Mouse (Mus musculus) megakaryocyte, embryonic 14.5 days (primary cell): ENCODE data around the gene A630001G21Rik.

Source experiments
- FLI1 ChIP-seq: IDR thresholded peaks from 2 replicates; pipeline ENCODE4 v1.6.1; 2012; ENCODE audit warnings: low read length, inconsistent platforms, mixed read lengths
- GATA1 ChIP-seq: IDR thresholded peaks from 3 replicates; pipeline ENCODE4 v1.6.1; 2012; ENCODE audit warnings: mixed read lengths, low read length, inconsistent platforms, borderline replicate concordance

DNA sequence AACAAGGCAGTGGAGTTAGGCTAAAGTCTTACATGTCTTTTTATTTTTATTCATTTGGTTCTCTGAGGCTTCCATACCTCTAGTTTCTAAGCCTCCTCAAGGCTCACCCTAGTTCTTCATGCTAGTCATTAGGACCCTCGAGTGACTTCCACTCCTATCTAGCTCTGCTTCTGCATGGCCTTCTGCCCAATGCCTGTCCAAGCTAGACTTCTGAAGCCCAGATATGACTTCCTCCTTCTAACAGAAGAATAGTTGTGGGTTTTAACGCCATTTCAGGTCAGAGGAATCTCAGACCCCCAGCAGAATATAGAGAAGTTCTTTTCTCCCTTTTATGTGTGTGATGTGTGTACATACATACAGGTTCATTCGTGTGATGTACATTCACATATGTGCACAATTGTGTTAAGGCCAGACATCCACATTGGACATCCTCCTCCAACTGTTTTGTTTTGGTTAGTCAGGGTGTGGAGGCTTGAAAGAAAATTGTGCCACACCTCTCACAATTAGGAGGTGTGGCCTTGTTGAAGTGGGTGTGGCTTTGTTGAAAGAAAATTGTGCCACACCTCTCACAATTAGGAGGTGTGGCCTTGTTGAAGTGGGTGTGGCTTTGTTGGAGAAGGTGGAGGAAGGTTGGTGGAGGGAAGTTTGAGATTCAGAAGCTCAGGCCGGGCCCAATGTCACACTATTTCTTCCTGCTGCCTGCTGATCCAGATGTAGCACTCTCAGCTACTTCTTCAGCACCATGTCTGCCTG is 1.2 kb upstream of the A630001G21Rik start:
- TF ChIP-seq GATA1 (no peak), FLI1 (no peak)
